Mouse (Mus musculus): ENCODE results near the gene Fads6. TPM values are rescaled to one million over a fixed set of nuclear protein-coding genes. Genes with fewer than 3 reads are reported as not detected.

The Fads6 gene
- polyA plus RNA-seq, 1 experiment from 2014 or later: 1.5 TPM

GRCm38 (mm10) chr11:115251258-115251657, 46.2 kb downstream of the Fads6 start:
- Histone ChIP-seq H3K9me3 (ENCODE audit: control insufficient read depth, low read length) (no peaks in the 10 kb centered on the region), H3K4me2 (ENCODE audit: low read depth, low read length) (no peak overlapping the region), H3K4me1 (ENCODE audit: control insufficient read depth, insufficient read depth, low read length) (peaks cover 10% of the 10 kb centered on the region), H3K9ac (ENCODE audit: low read depth, low read length) (no peak overlapping the region), H3K27me3 (replicated peaks; ENCODE audit: control insufficient read depth, insufficient read depth, low read length) (peaks cover 64% of the 10 kb centered on the region), H3K4me3 (ENCODE audit: low read length) (no peak overlapping the region), H3K27ac (ENCODE audit: low read length) (no peak overlapping the region), H3K36me3 (ENCODE audit: control insufficient read depth, insufficient read depth, low read length) (no peaks in the 10 kb centered on the region)
- ATAC-seq: no peak
- WGBS: 65% methylated on average over 3 of the region's 3 CpGs

GRCm38 (mm10) chr11:115250405-115251090, 46.9 kb downstream of the Fads6 start:
- Histone ChIP-seq H3K4me2 (ENCODE audit: low read depth, low read length) (peak overlapping the region; percentile 91), H3K4me3 (ENCODE audit: low read length) (peak overlapping the region; percentile 48), H3K9me3 (ENCODE audit: control insufficient read depth, low read length) (no peaks in the 10 kb centered on the region), H3K9ac (ENCODE audit: low read depth, low read length) (peak overlapping the region; percentile 55), H3K4me1 (ENCODE audit: control insufficient read depth, insufficient read depth, low read length) (peaks cover 10% of the 10 kb centered on the region), H3K27me3 (replicated peaks; ENCODE audit: control insufficient read depth, insufficient read depth, low read length) (peaks cover 59% of the 10 kb centered on the region), H3K27ac (ENCODE audit: low read length) (no peak overlapping the region), H3K36me3 (ENCODE audit: control insufficient read depth, insufficient read depth, low read length) (no peaks in the 10 kb centered on the region)
- 1% methylated on average over 36 of the region's 36 CpGs for WGBS
- ATAC-seq: no peak

GRCm38 (mm10) chr11:115249721-115250404, 47.6 kb downstream of the Fads6 start:
- Histone ChIP-seq H3K4me3 (ENCODE audit: low read length) (peak overlapping the region; percentile 48), H3K9me3 (ENCODE audit: control insufficient read depth, low read length) (no peaks in the 10 kb centered on the region), H3K36me3 (ENCODE audit: control insufficient read depth, insufficient read depth, low read length) (no peaks in the 10 kb centered on the region), H3K4me1 (ENCODE audit: control insufficient read depth, insufficient read depth, low read length) (peaks cover 10% of the 10 kb centered on the region), H3K27me3 (replicated peaks; ENCODE audit: control insufficient read depth, insufficient read depth, low read length) (peaks cover 54% of the 10 kb centered on the region), H3K27ac (ENCODE audit: low read length) (no peak overlapping the region), H3K4me2 (ENCODE audit: low read depth, low read length) (peak overlapping the region; percentile 91), H3K9ac (ENCODE audit: low read depth, low read length) (peak overlapping the region; percentile 55)
- ATAC-seq: no peak
- 3% methylated on average over 62 of the region's 63 CpGs for WGBS

- no peak overlapping the region for H3K4me3 ChIP-seq (ENCODE audit: low read length)
- no peak overlapping the region for H3K27ac ChIP-seq (ENCODE audit: low read length)
- H3K27me3 ChIP-seq (replicated peaks; ENCODE audit: control insufficient read depth, insufficient read depth, low read length): peaks cover 48% of the 10 kb centered on the region
- no peaks in the 10 kb centered on the region for H3K9me3 ChIP-seq (ENCODE audit: control insufficient read depth, low read length)
- H3K4me1 ChIP-seq (ENCODE audit: control insufficient read depth, insufficient read depth, low read length): peaks cover 10% of the 10 kb centered on the region
- no peak overlapping the region for H3K4me2 ChIP-seq (ENCODE audit: low read depth, low read length)
- H3K9ac ChIP-seq (ENCODE audit: low read depth, low read length): no peak overlapping the region
- WGBS: 78% methylated on average over 6 of the region's 6 CpGs
- ATAC-seq: no peak
- peaks cover 4% of the 10 kb centered on the region; the same call in 1 of the 2 replicates for H3K36me3 ChIP-seq (ENCODE audit: control insufficient read depth, insufficient read depth, low read length)
Observed at GRCm38 (mm10) chr11:115247945-115248344, 49.5 kb downstream of the Fads6 start.

GRCm38 (mm10) chr11:115247240-115247639, 50.2 kb downstream of the Fads6 start:
- H3K4me1 ChIP-seq (ENCODE audit: control insufficient read depth, insufficient read depth, low read length): peaks cover 10% of the 10 kb centered on the region
- H3K4me2 ChIP-seq (ENCODE audit: low read depth, low read length): no peak overlapping the region
- no peak overlapping the region for H3K9ac ChIP-seq (ENCODE audit: low read depth, low read length)
- no peak overlapping the region for H3K27ac ChIP-seq (ENCODE audit: low read length)
- no peak for ATAC-seq
- H3K9me3 ChIP-seq (ENCODE audit: control insufficient read depth, low read length): no peaks in the 10 kb centered on the region
- peaks cover 47% of the 10 kb centered on the region for H3K27me3 ChIP-seq (replicated peaks; ENCODE audit: control insufficient read depth, insufficient read depth, low read length)
- peaks cover 4% of the 10 kb centered on the region; the same call in 1 of the 2 replicates for H3K36me3 ChIP-seq (ENCODE audit: control insufficient read depth, insufficient read depth, low read length)
- no peak overlapping the region for H3K4me3 ChIP-seq (ENCODE audit: low read length)
- WGBS: 12% methylated on average over 3 of the region's 3 CpGs

- no peak for ATAC-seq
- Histone ChIP-seq H3K27me3 (replicated peaks; ENCODE audit: control insufficient read depth, insufficient read depth, low read length) (peaks cover 41% of the 10 kb centered on the region), H3K4me2 (ENCODE audit: low read depth, low read length) (no peak overlapping the region), H3K4me3 (ENCODE audit: low read length) (no peak overlapping the region), H3K9me3 (ENCODE audit: control insufficient read depth, low read length) (no peaks in the 10 kb centered on the region), H3K27ac (ENCODE audit: low read length) (no peak overlapping the region), H3K36me3 (ENCODE audit: control insufficient read depth, insufficient read depth, low read length) (peaks cover 7% of the 10 kb centered on the region; the same call in 1 of the 2 replicates), H3K9ac (ENCODE audit: low read depth, low read length) (no peak overlapping the region), H3K4me1 (ENCODE audit: control insufficient read depth, insufficient read depth, low read length) (peaks cover 10% of the 10 kb centered on the region)
- 73% methylated on average over 8 of the region's 8 CpGs for WGBS
Observed at GRCm38 (mm10) chr11:115246386-115246785, 51.1 kb downstream of the Fads6 start.

- no peak for ATAC-seq
- no peak overlapping the region for H3K4me2 ChIP-seq (ENCODE audit: low read depth, low read length)
- H3K9me3 ChIP-seq (ENCODE audit: control insufficient read depth, low read length): no peaks in the 10 kb centered on the region
- H3K9ac ChIP-seq (ENCODE audit: low read depth, low read length): no peak overlapping the region
- H3K4me1 ChIP-seq (ENCODE audit: control insufficient read depth, insufficient read depth, low read length): peaks cover 2% of the 10 kb centered on the region
- peaks cover 27% of the 10 kb centered on the region for H3K27me3 ChIP-seq (replicated peaks; ENCODE audit: control insufficient read depth, insufficient read depth, low read length)
- H3K4me3 ChIP-seq (ENCODE audit: low read length): no peak overlapping the region
- H3K27ac ChIP-seq (ENCODE audit: low read length): no peak overlapping the region
- H3K36me3 ChIP-seq (ENCODE audit: control insufficient read depth, insufficient read depth, low read length): peaks cover 7% of the 10 kb centered on the region; the same call in 1 of the 2 replicates
- 86% methylated on average over 8 of the region's 8 CpGs for WGBS
Observed at GRCm38 (mm10) chr11:115244840-115245239, 52.6 kb downstream of the Fads6 start.

GRCm38 (mm10) chr11:115243783-115244182, 53.7 kb downstream of the Fads6 start:
- WGBS: 89% methylated on average over 12 of the region's 12 CpGs
- H3K4me1 ChIP-seq (ENCODE audit: control insufficient read depth, insufficient read depth, low read length): no peaks in the 10 kb centered on the region

GRCm38 (mm10) chr11:115242746-115243145, 54.7 kb downstream of the Fads6 start:
- Histone ChIP-seq H3K9me3 (ENCODE audit: control insufficient read depth, low read length) (no peaks in the 10 kb centered on the region), H3K4me1 (ENCODE audit: control insufficient read depth, insufficient read depth, low read length) (no peaks in the 10 kb centered on the region), H3K36me3 (ENCODE audit: control insufficient read depth, insufficient read depth, low read length) (peaks cover 7% of the 10 kb centered on the region; the same call in 1 of the 2 replicates), H3K4me3 (ENCODE audit: low read length) (no peak overlapping the region), H3K9ac (ENCODE audit: low read depth, low read length) (no peak overlapping the region), H3K27me3 (replicated peaks; ENCODE audit: control insufficient read depth, insufficient read depth, low read length) (peaks cover 9% of the 10 kb centered on the region; the same call in 1 of the 2 replicates), H3K4me2 (ENCODE audit: low read depth, low read length) (no peak overlapping the region), H3K27ac (ENCODE audit: low read length) (no peak overlapping the region)
- 83% methylated on average over 3 of the region's 3 CpGs for WGBS
- ATAC-seq: no peak

More at GRCm38 (mm10) chr11:115243783-115244182, 53.7 kb downstream of the Fads6 start:
- H3K9me3 ChIP-seq (ENCODE audit: control insufficient read depth, low read length): no peaks in the 10 kb centered on the region
- no peak overlapping the region for H3K4me2 ChIP-seq (ENCODE audit: low read depth, low read length)
- H3K4me3 ChIP-seq (ENCODE audit: low read length): no peak overlapping the region
- no peak overlapping the region for H3K9ac ChIP-seq (ENCODE audit: low read depth, low read length)
- peaks cover 16% of the 10 kb centered on the region for H3K27me3 ChIP-seq (replicated peaks; ENCODE audit: control insufficient read depth, insufficient read depth, low read length)
- no peak for ATAC-seq
- H3K27ac ChIP-seq (ENCODE audit: low read length): no peak overlapping the region
- H3K36me3 ChIP-seq (ENCODE audit: control insufficient read depth, insufficient read depth, low read length): peaks cover 7% of the 10 kb centered on the region; the same call in 1 of the 2 replicates
